Mouse (Mus musculus): ENCODE results near the gene Slc44a4.

GRCm38 (mm10) chr17:34952378-34953040, 38.2 kb downstream of the Slc44a4 start:
- peak; percentile 91; the same call in 1 of the 2 replicates for TF ChIP-seq POLR2A (IDR thresholded peaks at IDR 0.05; ENCODE audit: borderline replicate concordance, extremely low read depth, insufficient read depth, insufficient read length, poor library complexity, severe bottlenecking)
- TF ChIP-seq CTCF (IDR thresholded peaks at IDR 0.05; ENCODE audit: borderline replicate concordance, extremely low read depth, insufficient read depth, insufficient read length): peak; percentile 60; the same call in 1 of the 2 replicates

Data from brain, embryonic 14.5 days (tissue).